ENCODE assay signal across 9 mouse cellular contexts in the genomic region with DNA sequence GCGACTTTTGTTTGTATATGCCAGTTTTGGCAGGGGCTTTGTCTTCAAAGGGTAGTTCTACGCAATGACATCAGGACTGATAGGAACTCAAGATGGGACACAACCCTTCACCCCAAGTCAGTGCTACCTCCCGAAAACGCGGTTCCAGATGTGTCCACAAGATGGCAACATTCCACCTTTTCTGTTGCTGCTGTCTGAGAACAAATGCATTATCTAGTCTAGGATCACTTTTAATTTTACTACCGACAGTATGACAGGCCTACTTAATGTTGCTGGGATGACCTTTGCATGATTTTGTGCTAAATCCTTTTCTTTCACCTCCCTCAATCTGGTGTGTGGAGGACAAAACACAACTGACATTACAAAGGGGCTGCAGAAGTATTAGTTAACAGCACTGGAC.
DNase-seq lines count a peak whose midpoint lies in the region; ATAC-seq and TF ChIP-seq lines count a peak whose summit lies in the region.
"Had no signal": no experiment of that assay in that cellular context is flagged by ENCODE, and none has a peak within 500 bp of the region (broad histone marks: within the 10 kb centered on the region; RNA-seq: fewer than 3 reads in every experiment).

No protein-coding gene starts in this region.

- H3K4me1 ChIP-seq in intestine, postnatal 0 days (replicated peaks; ENCODE audit: control insufficient read depth, insufficient read depth, low read length) = no peaks in the 10 kb centered on the region
- no peaks in the 10 kb centered on the region for H3K4me1 ChIP-seq in intestine, embryonic 15.5 days (replicated peaks)
- H3K4me1 ChIP-seq in hindbrain, embryonic 15.5 days (replicated peaks) = no peaks in the 10 kb centered on the region
- H3K4me1 ChIP-seq: liver, embryonic 13.5 days had no signal

- no peaks in the 10 kb centered on the region for H3K36me3 ChIP-seq in intestine, postnatal 0 days (ENCODE audit: control insufficient read depth, insufficient read depth)
- no peaks in the 10 kb centered on the region for H3K36me3 ChIP-seq in intestine, embryonic 15.5 days
- no peaks in the 10 kb centered on the region for H3K36me3 ChIP-seq in hindbrain, embryonic 15.5 days
- H3K36me3 ChIP-seq: liver, embryonic 13.5 days had no signal

- peak; percentile 31 to 81 for DNase-seq in adrenal gland, adult (ENCODE audit: inconsistent age in 2 of 2, low spot score in 1 of 2)
- DNase-seq in embryo, embryonic 10 days (ENCODE audit: low spot score) = peak; percentile 81
- DNase-seq in left cerebral cortex, postnatal 14 days (ENCODE audit: low spot score in 2 of 2) = peak; percentile 46 to 76
- peak; percentile 28 for DNase-seq in retina, adult 2 months (ENCODE audit: low read depth, low spot score)
- no peak for DNase-seq in spleen, adult 18-20 months
- DNase-seq: liver, embryonic 13.5 days had no signal

- no peak overlapping the region for H3K4me3 ChIP-seq in intestine, postnatal 0 days (ENCODE audit: low read depth, low read length)
- no peak overlapping the region for H3K4me3 ChIP-seq in intestine, embryonic 15.5 days (replicated peaks)
- H3K4me3 ChIP-seq in hindbrain, embryonic 15.5 days = no peak overlapping the region
- H3K4me3 ChIP-seq: liver, embryonic 13.5 days had no signal

- intact Hi-C loops in left cerebral cortex, postnatal 14 days (cut with DNase I) = loop anchor here (10.0 kb wide), 2 partner anchors 185 to 325 kb away; a partner anchor contains a TSS

- no peak overlapping the region for H3K9ac ChIP-seq in intestine, postnatal 0 days (ENCODE audit: low read depth, low read length)
- H3K9ac ChIP-seq in intestine, embryonic 15.5 days = no peak overlapping the region
- no peak overlapping the region for H3K9ac ChIP-seq in hindbrain, embryonic 15.5 days
- H3K9ac ChIP-seq: liver, embryonic 13.5 days had no signal

- H3K9me3 ChIP-seq in intestine, postnatal 0 days (ENCODE audit: control insufficient read depth) = no peaks in the 10 kb centered on the region
- no peaks in the 10 kb centered on the region for H3K9me3 ChIP-seq in intestine, embryonic 15.5 days
- no peaks in the 10 kb centered on the region for H3K9me3 ChIP-seq in hindbrain, embryonic 15.5 days
- H3K9me3 ChIP-seq: liver, embryonic 13.5 days had no signal

- TF ChIP-seq CTCF in intestine, postnatal 0 days (IDR thresholded peaks at IDR 0.05; ENCODE audit: low read depth) = peak; percentile 79

- no peaks in the 10 kb centered on the region for H3K27me3 ChIP-seq in intestine, postnatal 0 days (replicated peaks; ENCODE audit: control insufficient read depth, insufficient read depth, low read length)
- H3K27me3 ChIP-seq in intestine, embryonic 15.5 days (replicated peaks) = no peaks in the 10 kb centered on the region
- H3K27me3 ChIP-seq in hindbrain, embryonic 15.5 days = no peaks in the 10 kb centered on the region
- H3K27me3 ChIP-seq: liver, embryonic 13.5 days had no signal

- WGBS in intestine, postnatal 0 days = 11% methylated on average over 6 of the region's 6 CpGs
- WGBS in intestine, embryonic 15.5 days = 8% methylated on average over 6 of the region's 6 CpGs
- WGBS in hindbrain, embryonic 15.5 days = 14% methylated on average over 6 of the region's 6 CpGs

- H3K27ac ChIP-seq in intestine, postnatal 0 days (ENCODE audit: low read depth, low read length) = no peak overlapping the region
- H3K27ac ChIP-seq in intestine, embryonic 15.5 days = no peak overlapping the region
- H3K27ac ChIP-seq in hindbrain, embryonic 15.5 days (replicated peaks) = no peak overlapping the region
- H3K27ac ChIP-seq: liver, embryonic 13.5 days had no signal

- no peak overlapping the region for H3K4me2 ChIP-seq in intestine, postnatal 0 days (replicated peaks; ENCODE audit: low read depth)
- no peak overlapping the region for H3K4me2 ChIP-seq in intestine, embryonic 15.5 days (replicated peaks)
- H3K4me2 ChIP-seq in hindbrain, embryonic 15.5 days = no peak overlapping the region
- H3K4me2 ChIP-seq: liver, embryonic 13.5 days had no signal

- ATAC-seq in intestine, postnatal 0 days = no peak
- ATAC-seq in intestine, embryonic 15.5 days = no peak
- peak; percentile 45; the same call in 1 of the 2 replicates for ATAC-seq in hindbrain, embryonic 15.5 days (ENCODE audit: low FRiP score, low read depth)

Comparison
In these comparisons a context has a peak if more than half of its experiments do, and no peak if none do; other contexts are left out.
1. DNase-seq: peak in adrenal gland, adult (2 of 2), embryo, embryonic 10 days (single experiment), left cerebral cortex, postnatal 14 days (2 of 2) and retina, adult 2 months (single experiment); none in spleen, adult 18-20 months (0 of 2).